Mouse (Mus musculus) heart, embryonic 16.5 days (tissue): ENCODE data around the gene Arhgap31. TPM values are rescaled to one million over a fixed set of nuclear protein-coding genes. Genes with fewer than 3 reads are reported as not detected.

Experiments used
- ATAC-seq: fragments of 200-750 bp; cut with Nextera tagmentation; replicated peaks from 2 replicates; pipeline ENCODE4 v1.8.0; 2017; ENCODE audit warnings: moderate number of reproducible peaks; ENCODE audit not compliant: insufficient read depth, low FRiP score; ENCODE audit errors: extremely low read depth
- H3K27ac ChIP-seq: fragments of 300-500 bp; sonication (generic); 2 replicates; pipeline ENCODE4 v1.5.1; 2014; ENCODE audit warnings: mild to moderate bottlenecking, low read length, control low read depth, moderate library complexity
- H3K27me3 ChIP-seq: fragments of 300-500 bp; sonication (generic); 2 replicates; pipeline ENCODE4 v1.6.1; 2014; ENCODE audit warnings: low read length, mixed read lengths; ENCODE audit not compliant: control insufficient read depth, insufficient read depth
- H3K36me3 ChIP-seq: fragments of 300-500 bp; sonication (generic); 2 replicates; pipeline ENCODE4 v1.6.1; 2014; ENCODE audit not compliant: control insufficient read depth, insufficient read depth
- H3K4me1 ChIP-seq: fragments of 300-500 bp; sonication (generic); 2 replicates; pipeline ENCODE4 v1.6.1; 2014; ENCODE audit warnings: low read length, mixed read lengths; ENCODE audit not compliant: control insufficient read depth, insufficient read depth
- H3K4me2 ChIP-seq: fragments of 300-500 bp; sonication (generic); 2 replicates; pipeline ENCODE4 v1.6.1; 2014; ENCODE audit warnings: low read depth, mild to moderate bottlenecking, control low read depth, low read length
- H3K4me3 ChIP-seq: fragments of 300-500 bp; sonication (generic); 2 replicates; pipeline ENCODE4 v1.5.1; 2014; ENCODE audit warnings: mild to moderate bottlenecking, control low read depth, low read length
- H3K9ac ChIP-seq: fragments of 300-500 bp; sonication (generic); 2 replicates; pipeline ENCODE4 v1.6.1; 2014; ENCODE audit warnings: low read length, control low read depth
- H3K9me3 ChIP-seq: fragments of 300-500 bp; sonication (generic); replicated peaks from 2 replicates; pipeline ENCODE4 v1.6.1; 2016; ENCODE audit warnings: low read length; ENCODE audit not compliant: control insufficient read depth
- WGBS: fragments of 180-500 bp; shearing (Covaris S2); extraction: QIAGEN DNeasy Blood & Tissue Kit; methylation state at CpG from one replicate; pipeline ENCODE4 v1.1.7; 2014; 5-methylcytosine and 5-hydroxymethylcytosine counted together
- polyA plus RNA-seq: library from polyadenylated mRNA; unstranded; fragments of >200 nt; fragmentation: Nextera tagmentation; extraction: Ambion mirVana; gene quantifications from 2 replicates; pipeline ENCODE4 v1.2.1, GENCODE M21; 2015

Arhgap31 gene
- polyA plus RNA-seq, 1 experiment from 2014 or later = 38.0 TPM

DNA sequence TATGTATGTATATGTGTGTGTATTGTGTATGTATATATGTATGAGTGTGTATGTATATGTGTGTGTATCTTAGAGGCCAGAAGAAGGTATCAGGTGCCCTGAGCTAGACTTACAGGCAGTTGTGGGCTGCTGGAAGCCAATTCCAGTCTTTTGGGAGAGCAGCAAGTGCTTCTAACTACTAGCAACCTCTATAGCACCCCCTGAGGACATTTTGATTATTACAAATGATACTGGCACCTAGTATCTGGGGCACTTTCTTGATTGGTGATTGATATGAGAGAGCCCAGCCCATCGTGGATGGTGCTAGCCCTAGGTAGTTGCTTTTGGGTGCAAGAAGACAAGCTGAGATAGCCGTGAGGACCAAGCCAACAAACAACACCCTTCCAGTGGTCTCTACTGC, 90.8 kb downstream of the Arhgap31 start:
- peak overlapping the region; percentile 60 for H3K27ac ChIP-seq
- H3K4me2 ChIP-seq = no peak overlapping the region
- WGBS = 60% methylated on average over 2 of the region's 2 CpGs
- no peak overlapping the region for H3K4me3 ChIP-seq
- no peaks in the 10 kb centered on the region for H3K9me3 ChIP-seq
- no peak for ATAC-seq
- H3K27me3 ChIP-seq = no peaks in the 10 kb centered on the region
- H3K4me1 ChIP-seq = peaks cover 56% of the 10 kb centered on the region
- peaks cover 57% of the 10 kb centered on the region for H3K36me3 ChIP-seq
- no peak overlapping the region for H3K9ac ChIP-seq

DNA sequence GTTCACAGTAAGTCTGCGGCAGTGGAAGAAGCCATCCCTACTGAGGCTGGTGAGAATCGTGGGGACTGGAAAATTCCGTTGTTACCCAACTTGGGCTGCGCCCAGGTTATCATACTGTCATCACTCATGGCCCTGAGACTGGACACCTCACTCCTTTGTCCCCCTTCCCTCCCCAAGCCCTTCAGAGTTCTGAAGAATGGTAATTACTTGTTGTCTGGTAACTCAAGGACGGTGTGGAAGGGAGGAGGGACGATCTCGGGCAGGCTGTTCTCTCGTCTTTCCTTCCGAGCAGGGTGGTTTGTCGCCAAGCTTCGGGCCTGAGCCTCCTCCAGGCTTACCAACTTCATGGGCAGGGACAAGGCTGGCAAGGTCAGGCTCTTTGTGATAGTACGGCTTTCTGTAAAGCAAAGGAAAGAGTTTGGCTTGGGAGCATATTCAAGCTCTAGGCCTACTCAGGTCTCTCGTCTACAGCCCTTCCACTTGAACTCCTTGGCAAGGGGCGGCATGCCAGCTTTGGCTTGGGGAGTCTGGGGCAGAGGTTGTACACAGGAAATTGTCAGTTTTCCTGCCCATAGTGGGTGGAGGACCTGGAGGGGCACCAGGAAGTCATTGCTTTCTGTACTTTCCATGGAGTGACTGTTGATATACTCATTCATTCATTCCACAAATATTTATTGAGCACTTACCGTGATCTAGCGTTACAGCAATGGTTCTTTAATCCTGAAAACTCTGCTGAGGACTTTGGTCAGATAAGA, 92.2 kb downstream of the Arhgap31 start:
- ATAC-seq = no peak
- no peak overlapping the region for H3K9ac ChIP-seq

DNA sequence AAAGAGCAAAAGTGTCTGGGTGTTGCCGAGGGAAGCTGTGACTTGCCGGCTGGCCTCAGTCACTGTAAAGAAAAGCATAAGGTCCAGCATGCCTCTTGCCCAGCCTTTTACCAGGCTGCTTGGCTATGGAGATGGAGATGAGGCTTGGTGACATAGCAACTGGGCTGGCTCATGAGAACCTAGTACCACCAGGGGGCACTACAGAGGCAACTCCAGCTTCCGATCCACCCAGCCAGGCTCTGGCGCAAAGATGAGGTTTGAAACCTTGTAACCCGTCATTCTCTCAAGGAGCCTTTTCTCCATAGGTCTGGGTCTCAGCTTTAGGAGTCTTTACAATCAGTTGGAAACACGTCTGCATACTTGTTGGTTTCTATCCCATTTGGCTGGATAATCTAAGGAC, 94.0 kb downstream of the Arhgap31 start:
- H3K36me3 ChIP-seq = peaks cover 72% of the 10 kb centered on the region
- H3K4me3 ChIP-seq = no peak overlapping the region
- no peaks in the 10 kb centered on the region for H3K27me3 ChIP-seq
- no peak overlapping the region for H3K4me2 ChIP-seq
- no peak overlapping the region for H3K27ac ChIP-seq
- WGBS = 29% methylated on average over 6 of the region's 6 CpGs
- no peak overlapping the region for H3K9ac ChIP-seq
- ATAC-seq = no peak
- no peaks in the 10 kb centered on the region for H3K9me3 ChIP-seq
- peaks cover 27% of the 10 kb centered on the region for H3K4me1 ChIP-seq

More for the DNA sequence above, 92.2 kb downstream of the Arhgap31 start:
- H3K36me3 ChIP-seq = peaks cover 67% of the 10 kb centered on the region
- H3K27me3 ChIP-seq = no peaks in the 10 kb centered on the region
- no peak overlapping the region for H3K4me3 ChIP-seq
- no peak overlapping the region for H3K4me2 ChIP-seq
- peak overlapping the region; percentile 68 for H3K27ac ChIP-seq
- H3K9me3 ChIP-seq = no peaks in the 10 kb centered on the region
- WGBS = 59% methylated on average over 16 of the region's 16 CpGs
- H3K4me1 ChIP-seq = peaks cover 44% of the 10 kb centered on the region

DNA sequence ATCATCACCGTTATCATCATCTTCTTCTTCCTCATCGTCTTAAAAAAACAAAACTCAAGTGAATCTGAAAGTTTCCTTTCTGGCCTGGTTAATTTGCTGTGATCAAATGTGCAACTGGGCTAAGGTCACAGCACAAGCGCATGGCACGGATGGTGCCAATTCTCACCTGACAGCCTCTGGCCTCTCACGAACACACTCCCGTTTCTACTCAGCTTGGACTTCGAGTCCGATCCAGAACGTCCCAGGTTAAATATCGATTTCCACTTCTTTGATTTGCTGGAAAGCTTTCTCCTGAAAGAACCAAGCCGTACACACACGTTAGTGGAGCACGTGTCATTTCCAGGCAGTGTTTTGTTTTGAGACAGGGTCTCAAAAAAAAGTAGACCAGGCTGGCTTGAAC, 95.1 kb downstream of the Arhgap31 start:
- Histone ChIP-seq H3K27me3 (no peaks in the 10 kb centered on the region), H3K4me1 (peaks cover 17% of the 10 kb centered on the region), H3K36me3 (peaks cover 71% of the 10 kb centered on the region), H3K9ac (no peak overlapping the region), H3K4me2 (no peak overlapping the region), H3K9me3 (no peaks in the 10 kb centered on the region), H3K27ac (no peak overlapping the region), H3K4me3 (no peak overlapping the region)
- no peak for ATAC-seq
- WGBS = 96% methylated on average over 13 of the region's 13 CpGs

DNA sequence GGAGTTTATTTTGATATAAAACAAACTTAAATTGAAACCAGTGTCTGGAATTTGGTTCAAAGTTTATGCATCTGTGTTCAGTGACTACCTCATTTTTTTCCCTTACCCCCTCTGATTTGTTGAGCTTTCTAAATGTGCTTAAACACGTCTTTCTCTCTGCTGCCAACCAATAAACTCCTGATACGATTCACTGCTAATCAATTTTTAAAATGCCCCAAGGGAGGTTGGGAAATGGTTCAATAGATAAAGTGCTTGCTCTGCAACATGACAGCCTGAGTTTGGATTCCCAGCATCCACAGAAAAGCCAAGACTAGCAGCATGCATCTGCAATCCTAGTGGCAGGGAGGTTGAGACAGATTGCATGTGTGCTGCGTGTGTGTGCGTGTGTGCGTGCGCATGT, 99.4 kb downstream of the Arhgap31 start:
- Histone ChIP-seq H3K4me1 (no peaks in the 10 kb centered on the region), H3K4me2 (no peak overlapping the region), H3K27me3 (no peaks in the 10 kb centered on the region), H3K9ac (no peak overlapping the region), H3K9me3 (peaks cover 8% of the 10 kb centered on the region), H3K36me3 (peaks cover 85% of the 10 kb centered on the region), H3K4me3 (no peak overlapping the region), H3K27ac (no peak overlapping the region)
- WGBS = 87% methylated on average over 6 of the region's 6 CpGs
- no peak for ATAC-seq

DNA sequence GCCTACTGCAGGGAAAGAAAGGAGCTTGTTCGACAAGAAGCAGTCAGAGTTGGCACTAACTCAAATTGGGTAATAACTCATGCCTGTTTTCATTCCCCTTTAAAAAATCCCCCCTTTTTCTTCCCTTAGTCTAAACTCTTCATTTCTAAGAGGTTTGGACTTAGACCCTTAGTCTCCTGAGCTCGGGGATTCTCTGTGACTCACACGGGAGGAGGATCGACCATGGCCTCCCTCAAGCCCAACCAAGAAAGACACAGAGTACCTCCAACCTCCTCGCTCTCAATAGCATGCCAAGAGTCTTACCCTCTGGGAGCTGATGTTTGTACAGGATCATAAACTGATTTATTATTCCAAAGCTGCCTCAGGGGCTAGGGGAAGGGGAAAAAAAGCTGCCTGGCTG, 100.4 kb downstream of the Arhgap31 start:
- no peak overlapping the region for H3K27ac ChIP-seq

DNA sequence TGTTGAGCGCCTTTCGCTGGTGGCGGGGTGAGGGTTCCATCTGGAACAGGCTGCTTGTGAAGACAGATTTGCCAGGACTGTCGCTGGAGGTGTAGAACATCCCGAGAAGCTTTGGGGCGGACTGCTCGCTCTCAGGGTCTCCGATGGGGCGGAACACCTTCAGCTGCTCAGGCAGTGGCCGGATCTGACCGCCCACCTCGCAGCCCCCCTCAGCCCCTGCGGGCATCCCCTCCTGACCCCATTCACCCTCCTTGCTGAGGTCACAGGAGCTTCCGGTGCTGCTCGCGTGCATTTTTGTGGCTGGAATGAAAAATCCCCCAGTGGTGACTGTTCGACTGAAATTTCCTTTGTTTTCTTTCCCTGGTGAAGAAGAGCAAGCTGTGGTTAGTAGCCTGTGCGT, 104.0 kb downstream of the Arhgap31 start:
- Histone ChIP-seq H3K9me3 (peaks cover 8% of the 10 kb centered on the region), H3K27ac (no peak overlapping the region), H3K4me2 (no peak overlapping the region), H3K27me3 (no peaks in the 10 kb centered on the region), H3K36me3 (peaks cover 89% of the 10 kb centered on the region), H3K9ac (no peak overlapping the region), H3K4me3 (no peak overlapping the region), H3K4me1 (no peaks in the 10 kb centered on the region)
- WGBS = 77% methylated on average over 18 of the region's 18 CpGs
- no peak for ATAC-seq

More for the DNA sequence above, 100.4 kb downstream of the Arhgap31 start:
- no peak for ATAC-seq
- 77% methylated on average over 5 of the region's 5 CpGs for WGBS
- Histone ChIP-seq H3K36me3 (peaks cover 86% of the 10 kb centered on the region), H3K27me3 (no peaks in the 10 kb centered on the region), H3K4me1 (no peaks in the 10 kb centered on the region), H3K4me2 (no peak overlapping the region), H3K9ac (no peak overlapping the region), H3K4me3 (no peak overlapping the region), H3K9me3 (peaks cover 8% of the 10 kb centered on the region)

DNA sequence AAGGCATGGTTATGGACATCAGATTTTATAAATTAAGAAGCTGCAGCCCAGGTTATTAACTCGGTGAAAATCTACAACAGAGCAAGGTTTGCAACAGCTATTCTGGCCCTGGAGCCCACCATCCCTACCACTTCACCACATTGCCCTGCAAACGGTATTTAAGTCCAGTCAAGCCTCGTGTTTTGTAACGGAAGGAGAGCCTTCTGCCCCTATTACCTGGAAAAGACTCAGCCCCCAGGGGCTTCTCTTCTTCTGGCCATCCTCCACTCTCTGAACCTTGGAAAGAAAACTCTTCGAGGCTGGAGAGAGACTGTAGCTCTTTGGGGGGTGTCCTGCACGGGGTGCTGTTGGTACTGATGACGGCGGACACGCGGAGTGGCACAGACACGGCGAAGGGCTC, 104.4 kb downstream of the Arhgap31 start:
- no peak for ATAC-seq

DNA sequence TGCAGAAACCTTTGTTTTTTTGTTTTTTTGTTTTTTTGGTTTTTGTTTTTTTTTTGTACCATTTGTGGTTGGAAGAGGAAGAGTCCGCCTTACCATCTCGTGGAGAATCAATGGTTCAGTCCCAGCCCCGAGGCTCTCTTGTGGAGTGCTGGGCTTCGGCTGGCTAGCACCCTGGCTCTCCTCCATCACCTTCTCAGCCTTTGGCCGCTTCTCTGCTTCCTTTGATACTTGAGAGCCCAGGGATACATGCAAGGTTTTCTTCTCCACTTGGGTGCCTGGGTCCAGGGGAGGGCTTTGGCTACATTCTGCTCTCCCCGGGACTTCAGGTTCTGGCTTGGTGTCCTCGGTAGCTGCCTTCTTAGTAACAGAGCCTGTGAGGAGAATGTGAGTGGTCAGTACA, 106.6 kb downstream of the Arhgap31 start:
- peaks cover 8% of the 10 kb centered on the region for H3K9me3 ChIP-seq
- no peak overlapping the region for H3K9ac ChIP-seq
- H3K36me3 ChIP-seq = peaks cover 91% of the 10 kb centered on the region
- H3K4me1 ChIP-seq = no peaks in the 10 kb centered on the region
- no peaks in the 10 kb centered on the region for H3K27me3 ChIP-seq
- no peak overlapping the region for H3K4me3 ChIP-seq
- H3K27ac ChIP-seq = no peak overlapping the region
- no peak overlapping the region for H3K4me2 ChIP-seq
- ATAC-seq = no peak
- 81% methylated on average over 7 of the region's 7 CpGs for WGBS

More for the DNA sequence above, 104.4 kb downstream of the Arhgap31 start:
- Histone ChIP-seq H3K4me2 (no peak overlapping the region), H3K27me3 (no peaks in the 10 kb centered on the region), H3K4me3 (no peak overlapping the region), H3K36me3 (peaks cover 89% of the 10 kb centered on the region), H3K9me3 (peaks cover 8% of the 10 kb centered on the region), H3K27ac (no peak overlapping the region), H3K4me1 (no peaks in the 10 kb centered on the region), H3K9ac (no peak overlapping the region)
- 80% methylated on average over 12 of the region's 12 CpGs for WGBS
